Mouse (Mus musculus) thymus, adult 2 months (tissue): ENCODE results near the gene Ankrd42.

Experiments used
- CTCF ChIP-seq: fragments of 200-500 bp; IDR thresholded peaks from 2 replicates; pipeline ENCODE4 v1.5.1; 2012; ENCODE audit warnings: mild to moderate bottlenecking, control low read depth, low read length, moderate library complexity, borderline replicate concordance; ENCODE audit not compliant: control insufficient read depth, poor library complexity, insufficient read depth; ENCODE audit errors: extremely low read depth
- POLR2A ChIP-seq: fragments of 200-500 bp; IDR thresholded peaks from 2 replicates; pipeline ENCODE4 v1.6.1; 2012; ENCODE audit warnings: mild to moderate bottlenecking, low read length, control low read depth, moderate library complexity; ENCODE audit not compliant: control insufficient read depth, poor library complexity, insufficient read depth; ENCODE audit errors: extremely low read depth

DNA sequence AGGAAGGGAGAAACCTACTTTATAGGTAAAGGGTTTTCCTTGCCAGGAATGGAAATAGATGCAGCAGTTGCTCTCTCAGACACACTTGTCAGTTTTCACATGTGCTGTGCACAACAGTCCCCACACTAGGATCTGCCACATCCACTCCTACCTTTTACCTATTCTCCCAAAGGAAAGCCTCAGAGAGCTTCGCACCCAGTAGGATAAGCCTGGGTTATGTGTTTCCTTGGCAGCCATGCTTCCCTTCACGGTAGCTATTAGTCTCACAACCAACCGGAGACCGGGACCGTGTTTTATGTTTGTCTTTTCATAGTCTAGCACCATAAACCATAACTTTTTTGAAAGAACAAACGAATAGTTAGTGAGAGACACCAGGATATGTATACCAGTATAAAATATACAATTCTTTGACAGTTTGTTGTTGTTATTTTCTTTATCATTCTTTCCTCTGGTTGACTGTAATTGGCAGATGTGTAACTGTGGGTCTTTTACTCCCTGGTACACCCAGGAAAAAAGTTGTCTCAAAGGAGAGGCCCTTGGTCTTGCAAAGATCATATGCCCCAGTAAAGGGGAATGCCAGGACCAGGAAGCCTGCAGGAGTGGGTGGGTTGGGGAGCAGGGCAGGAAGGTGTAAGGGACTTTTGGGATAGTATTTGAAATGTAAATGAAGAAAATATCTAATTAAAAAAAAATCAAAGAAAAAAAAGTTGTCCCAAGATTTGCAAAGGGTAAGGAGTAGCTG lies 86.5 kb downstream of the Ankrd42 start:
- TF ChIP-seq CTCF, result no peak
- no peak for TF ChIP-seq POLR2A
